Mouse (Mus musculus) limb, embryonic 13.5 days (tissue): ENCODE measurements around the gene Nosip. TPM values are rescaled to one million over a fixed set of nuclear protein-coding genes. Genes with fewer than 3 reads are reported as not detected.
"Not testable (repeated sequence)": the region's sequence is repeated elsewhere in the genome, so short reads cannot be mapped to it uniquely, and the experiment has no call there.

Experiments used
- ATAC-seq: fragments of 200-750 bp; cut with Nextera tagmentation; 2 replicates; pipeline ENCODE4 v1.8.0; 2017; ENCODE audit warnings: low read depth, moderate number of reproducible peaks, moderate TSS enrichment; ENCODE audit not compliant: low FRiP score
- H3K27ac ChIP-seq: fragments of 300-500 bp; sonication (generic); 2 replicates; pipeline ENCODE4 v1.5.1; 2015; ENCODE audit warnings: inconsistent platforms, mild to moderate bottlenecking, moderate library complexity
- H3K27me3 ChIP-seq: fragments of 300-500 bp; sonication (generic); 2 replicates; pipeline ENCODE4 v1.6.1; 2015; ENCODE audit warnings: mild to moderate bottlenecking, inconsistent platforms
- H3K36me3 ChIP-seq: fragments of 300-500 bp; sonication (generic); 2 replicates; pipeline ENCODE4 v1.6.1; 2015; ENCODE audit warnings: inconsistent platforms, mild to moderate bottlenecking, moderate library complexity
- H3K4me1 ChIP-seq: fragments of 300-500 bp; sonication (generic); 2 replicates; pipeline ENCODE4 v1.6.1; 2015; ENCODE audit warnings: inconsistent platforms
- H3K4me2 ChIP-seq: fragments of 300-500 bp; sonication (generic); replicated peaks from 2 replicates; pipeline ENCODE4 v1.6.1; 2015; ENCODE audit warnings: inconsistent platforms, mild to moderate bottlenecking, moderate library complexity
- H3K4me3 ChIP-seq: fragments of 300-500 bp; sonication (generic); 2 replicates; pipeline ENCODE4 v1.5.1; 2015; ENCODE audit warnings: moderate library complexity, mild to moderate bottlenecking, inconsistent platforms
- H3K9ac ChIP-seq: fragments of 300-500 bp; sonication (generic); 2 replicates; pipeline ENCODE4 v1.6.1; 2015; ENCODE audit warnings: mild to moderate bottlenecking, inconsistent platforms
- H3K9me3 ChIP-seq: fragments of 300-500 bp; sonication (generic); 2 replicates; pipeline ENCODE4 v1.6.1; 2016; ENCODE audit warnings: inconsistent platforms
- WGBS: fragments of 180-500 bp; shearing (Covaris S2); methylation state at CpG from one replicate; pipeline ENCODE4 v1.1.7; 2015; 5-methylcytosine and 5-hydroxymethylcytosine counted together
- polyA plus RNA-seq: library from polyadenylated mRNA; unstranded; fragments of >200 nt; fragmentation: Nextera tagmentation; extraction: Ambion mirVana; gene quantifications from 2 replicates; pipeline ENCODE4 v1.2.1, GENCODE M21; 2015

Nosip gene
- polyA plus RNA-seq, 1 experiment from 2014 or later: 71.2 TPM

DNA sequence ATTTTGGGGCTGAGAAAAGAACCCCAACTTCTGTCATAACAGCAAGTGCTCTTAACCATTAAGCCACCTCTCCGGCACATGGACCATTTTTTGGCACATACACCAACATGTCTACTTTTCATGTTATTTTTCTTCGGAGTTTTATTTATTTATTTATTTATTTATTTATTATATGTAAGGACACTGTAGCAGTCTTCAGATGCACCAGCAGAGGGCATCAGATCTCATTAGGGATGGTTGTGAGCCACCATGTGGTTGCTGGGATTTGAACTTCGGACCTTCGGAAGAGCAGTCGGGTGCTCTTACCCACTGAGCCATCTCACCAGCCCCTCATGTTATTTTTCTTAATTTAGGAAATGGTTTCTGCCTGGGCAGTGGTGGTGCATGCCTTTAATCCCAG is 38.5 kb upstream of the Nosip start:
- Histone ChIP-seq H3K4me1 (peaks cover 13% of the 10 kb centered on the region), H3K36me3 (peaks cover 23% of the 10 kb centered on the region)
- H3K4me2 ChIP-seq, H3K9me3 ChIP-seq, H3K27me3 ChIP-seq, H3K27ac ChIP-seq, H3K4me3 ChIP-seq, ATAC-seq, H3K9ac ChIP-seq: not testable (repeated sequence)
- WGBS: 85% methylated on average over 5 of the region's 5 CpGs

DNA sequence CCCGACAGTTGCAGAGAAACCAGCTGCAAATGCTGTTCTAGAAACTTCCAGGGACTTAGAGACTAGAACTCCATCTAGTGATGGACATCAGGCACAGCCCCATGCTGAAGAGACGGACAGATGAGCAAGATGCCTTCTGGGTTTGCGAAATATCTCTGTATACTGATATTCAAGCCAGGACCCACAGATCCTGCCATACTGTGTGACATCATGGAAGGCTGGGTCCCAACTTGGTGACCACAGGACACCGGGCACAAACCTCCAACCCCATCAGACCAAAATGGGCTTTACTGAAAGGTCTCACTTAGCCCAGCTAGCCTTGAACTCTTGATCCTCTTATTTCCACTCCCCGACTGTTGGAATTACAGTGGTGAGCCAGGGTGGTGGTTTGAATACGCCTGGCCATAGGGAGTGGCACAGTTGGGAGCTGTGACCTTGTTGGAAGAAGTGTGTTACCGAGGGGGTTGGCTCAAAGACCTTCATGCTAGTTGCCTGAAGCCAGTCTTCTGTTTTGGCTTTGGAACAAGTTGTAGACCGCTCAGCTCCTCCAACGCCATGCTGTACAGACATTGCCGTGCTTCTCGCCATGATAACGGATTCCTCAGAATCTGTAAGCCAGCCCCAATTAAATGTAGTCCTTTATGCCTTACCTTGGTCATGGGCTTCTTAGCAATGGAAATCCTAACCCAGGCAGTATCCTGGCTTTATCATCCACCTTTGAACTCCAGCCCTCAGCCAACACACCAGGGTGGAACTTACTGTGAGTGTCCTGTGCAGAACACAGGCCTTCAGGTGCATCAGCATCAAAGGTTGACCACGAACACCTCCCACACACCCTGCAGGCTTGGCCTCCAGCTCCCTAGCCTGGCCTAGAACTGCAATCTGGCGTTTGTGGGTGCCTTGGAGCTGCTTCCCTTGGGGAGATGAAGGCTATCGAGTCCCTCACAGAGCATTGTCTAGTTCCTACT is 37.7 kb upstream of the Nosip start:
- H3K4me3 ChIP-seq: no peak overlapping the region
- peaks cover 32% of the 10 kb centered on the region for H3K36me3 ChIP-seq
- no peak overlapping the region for H3K27ac ChIP-seq
- 88% methylated on average over 15 of the region's 15 CpGs for WGBS
- no peak overlapping the region for H3K4me2 ChIP-seq
- no peak overlapping the region for H3K9ac ChIP-seq
- no peak for ATAC-seq
- no peaks in the 10 kb centered on the region for H3K9me3 ChIP-seq
- 0 out of 2 replicates have a peak, but pooled peaks cover 6% of the 10 kb centered on the region for H3K27me3 ChIP-seq
- H3K4me1 ChIP-seq: peaks cover 5% of the 10 kb centered on the region

- peaks cover 5% of the 10 kb centered on the region for H3K4me1 ChIP-seq
- H3K9me3 ChIP-seq: no peaks in the 10 kb centered on the region
- peak overlapping the region; percentile 52; the same call in 1 of the 2 replicates for H3K27ac ChIP-seq
- no peak overlapping the region for H3K4me2 ChIP-seq
- no peak overlapping the region for H3K9ac ChIP-seq
- 74% methylated on average over 8 of the region's 8 CpGs for WGBS
- H3K36me3 ChIP-seq: peaks cover 43% of the 10 kb centered on the region
- H3K4me3 ChIP-seq: no peak overlapping the region
- 0 out of 2 replicates have a peak, but pooled peaks cover 4% of the 10 kb centered on the region for H3K27me3 ChIP-seq
- no peak for ATAC-seq
These were observed 36.5 kb upstream of the Nosip start for GRCm38 (mm10) chr7:45025601-45026220.

GRCm38 (mm10) chr7:45026256-45026655 is 36.0 kb upstream of the Nosip start:
- H3K27me3 ChIP-seq: no peaks in the 10 kb centered on the region
- H3K9me3 ChIP-seq: no peaks in the 10 kb centered on the region
- no peak overlapping the region for H3K27ac ChIP-seq
- H3K36me3 ChIP-seq: peaks cover 49% of the 10 kb centered on the region
- H3K4me1 ChIP-seq: peaks cover 5% of the 10 kb centered on the region
- no peak for ATAC-seq
- no peak overlapping the region for H3K4me2 ChIP-seq
- WGBS: 55% methylated on average over 2 of the region's 2 CpGs
- H3K4me3 ChIP-seq: no peak overlapping the region
- no peak overlapping the region for H3K9ac ChIP-seq

DNA sequence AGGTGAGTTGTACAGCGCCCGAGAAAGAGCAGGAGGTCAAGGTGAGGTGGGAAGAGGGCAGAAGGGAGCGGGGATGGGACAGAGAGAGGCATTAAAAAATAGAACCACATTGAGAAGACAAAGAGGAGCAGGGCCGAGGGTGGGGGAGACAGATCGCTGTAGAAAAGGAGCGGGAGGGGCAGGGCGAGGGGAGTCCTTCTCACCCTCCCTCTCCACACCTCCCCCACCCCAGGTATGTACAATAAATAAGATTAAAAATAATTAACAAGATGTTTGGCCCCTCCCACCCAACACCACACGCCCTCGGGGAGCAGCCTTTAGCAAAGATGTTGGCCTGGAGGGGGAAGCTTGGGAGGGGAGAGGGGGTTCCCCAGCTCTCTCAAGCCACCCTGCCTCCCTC is 34.5 kb upstream of the Nosip start:
- Histone ChIP-seq H3K9ac (no peak overlapping the region), H3K27me3 (no peaks in the 10 kb centered on the region)

DNA sequence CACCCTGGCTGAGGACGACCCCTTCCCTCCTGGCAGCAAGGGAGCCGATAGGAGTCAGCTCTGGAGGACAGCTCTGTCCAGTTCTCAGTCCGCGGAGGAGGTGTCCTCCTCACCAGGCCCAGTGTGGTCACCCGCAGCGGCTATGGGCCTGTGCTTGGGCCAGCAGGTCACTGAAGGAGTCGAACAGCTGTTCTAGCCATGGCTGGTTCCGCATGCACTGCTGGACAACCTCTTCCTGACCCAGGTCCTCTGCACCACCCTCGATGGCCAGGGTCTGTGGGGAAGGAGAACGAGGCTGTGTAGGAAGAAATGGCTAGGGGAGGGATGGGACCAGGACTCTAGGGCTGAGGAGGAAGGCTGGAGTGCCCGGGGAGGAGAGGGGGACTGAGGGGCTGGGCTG is 33.9 kb upstream of the Nosip start:
- Histone ChIP-seq H3K36me3 (peaks cover 70% of the 10 kb centered on the region), H3K9ac (no peak overlapping the region), H3K27me3 (no peaks in the 10 kb centered on the region), H3K4me1 (peaks cover 5% of the 10 kb centered on the region), H3K4me3 (no peak overlapping the region), H3K4me2 (no peak overlapping the region), H3K9me3 (no peaks in the 10 kb centered on the region), H3K27ac (no peak overlapping the region)
- no peak for ATAC-seq
- 92% methylated on average over 11 of the region's 11 CpGs for WGBS

More for the DNA sequence above, 34.5 kb upstream of the Nosip start:
- H3K4me1 ChIP-seq: peaks cover 5% of the 10 kb centered on the region
- H3K27ac ChIP-seq: no peak overlapping the region
- no peak for ATAC-seq
- no peak overlapping the region for H3K4me2 ChIP-seq
- peaks cover 64% of the 10 kb centered on the region for H3K36me3 ChIP-seq
- no peak overlapping the region for H3K4me3 ChIP-seq
- H3K9me3 ChIP-seq: no peaks in the 10 kb centered on the region
- WGBS: 99% methylated on average over 9 of the region's 9 CpGs

GRCm38 (mm10) chr7:45029995-45030394 is 32.2 kb upstream of the Nosip start:
- Histone ChIP-seq H3K9me3 (no peaks in the 10 kb centered on the region), H3K27ac (no peak overlapping the region), H3K36me3 (peaks cover 86% of the 10 kb centered on the region), H3K4me3 (no peak overlapping the region), H3K4me1 (peaks cover 5% of the 10 kb centered on the region), H3K27me3 (no peaks in the 10 kb centered on the region), H3K4me2 (no peak overlapping the region), H3K9ac (no peak overlapping the region)
- no peak for ATAC-seq
- WGBS: 89% methylated on average over 6 of the region's 6 CpGs

- Histone ChIP-seq H3K9me3 (no peaks in the 10 kb centered on the region), H3K9ac (no peak overlapping the region), H3K4me1 (peaks cover 5% of the 10 kb centered on the region), H3K27me3 (no peaks in the 10 kb centered on the region), H3K4me2 (no peak overlapping the region), H3K4me3 (no peak overlapping the region), H3K27ac (no peak overlapping the region), H3K36me3 (peaks cover 95% of the 10 kb centered on the region)
- WGBS: 94% methylated on average over 8 of the region's 8 CpGs
- ATAC-seq: no peak
These were observed 31.4 kb upstream of the Nosip start for GRCm38 (mm10) chr7:45030857-45031256.

DNA sequence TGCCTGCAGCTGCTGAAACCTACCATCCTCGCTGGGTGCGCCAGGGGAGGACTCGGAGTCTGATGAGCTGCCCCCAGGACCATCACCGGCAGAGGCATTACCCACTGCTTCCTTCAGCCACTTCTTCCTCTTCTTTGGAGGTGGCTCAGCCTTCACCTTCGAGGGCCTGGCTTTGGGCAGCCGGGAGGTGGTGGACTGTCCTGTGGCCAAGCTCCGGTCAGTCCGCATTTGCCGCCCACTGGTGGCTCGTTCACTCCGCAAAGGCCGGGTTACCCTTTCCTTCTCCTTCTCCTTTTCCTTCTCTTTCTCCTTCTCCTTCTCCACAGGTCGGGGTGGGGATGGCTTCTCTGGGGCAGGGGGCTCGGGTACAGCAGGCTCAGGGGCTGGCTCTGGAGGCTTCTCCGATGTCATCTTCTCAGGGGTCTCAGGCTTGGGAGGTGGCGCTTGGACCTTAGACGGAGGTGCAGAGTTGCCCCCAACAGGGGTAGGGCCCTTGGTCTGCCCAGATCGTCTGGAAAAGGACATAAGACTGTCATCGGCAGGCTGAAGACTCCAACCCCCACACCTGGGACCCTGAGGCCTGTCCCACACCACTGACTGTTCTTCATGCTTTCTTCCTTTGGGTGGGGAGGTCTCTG is 28.4 kb upstream of the Nosip start:
- ATAC-seq: no peak
- H3K27me3 ChIP-seq: no peaks in the 10 kb centered on the region
- no peak overlapping the region for H3K4me3 ChIP-seq
- H3K27ac ChIP-seq: no peak overlapping the region
- no peak overlapping the region for H3K4me2 ChIP-seq
- H3K9me3 ChIP-seq: no peaks in the 10 kb centered on the region
- H3K4me1 ChIP-seq: no peaks in the 10 kb centered on the region
- WGBS: 92% methylated on average over 19 of the region's 19 CpGs
- peaks cover 99% of the 10 kb centered on the region for H3K36me3 ChIP-seq
- no peak overlapping the region for H3K9ac ChIP-seq

DNA sequence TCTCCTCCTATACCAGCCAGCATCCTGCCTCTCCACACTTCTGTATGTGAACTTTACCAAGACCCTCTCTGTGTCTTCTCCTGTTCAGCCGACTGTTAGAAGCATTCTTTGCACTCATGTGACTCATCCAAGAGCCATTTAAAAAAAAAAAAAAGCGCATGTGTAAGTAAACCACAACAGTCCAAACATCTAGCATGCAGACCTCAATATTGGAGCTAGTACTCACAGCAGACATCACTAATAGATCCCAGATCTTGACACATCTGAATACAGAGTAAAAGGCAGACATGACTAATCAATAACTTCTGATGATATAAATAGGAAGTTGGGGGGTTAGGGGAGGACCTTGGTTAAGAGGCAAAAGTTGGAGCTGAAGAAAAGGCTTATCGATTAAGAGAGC is 26.6 kb upstream of the Nosip start:
- 88% methylated on average over 3 of the region's 3 CpGs for WGBS
- H3K4me3 ChIP-seq: no peak overlapping the region
- no peak for ATAC-seq
- no peak overlapping the region for H3K27ac ChIP-seq
- no peaks in the 10 kb centered on the region for H3K27me3 ChIP-seq
- peaks cover 99% of the 10 kb centered on the region for H3K36me3 ChIP-seq
- no peaks in the 10 kb centered on the region for H3K9me3 ChIP-seq
- H3K4me1 ChIP-seq: no peaks in the 10 kb centered on the region
- H3K9ac ChIP-seq: no peak overlapping the region
- H3K4me2 ChIP-seq: no peak overlapping the region

- no peak overlapping the region for H3K4me3 ChIP-seq
- no peak overlapping the region for H3K9ac ChIP-seq
- no peaks in the 10 kb centered on the region for H3K27me3 ChIP-seq
- no peak overlapping the region for H3K27ac ChIP-seq
- H3K4me1 ChIP-seq: no peaks in the 10 kb centered on the region
- no peak for ATAC-seq
- 85% methylated on average over 11 of the region's 11 CpGs for WGBS
- peaks cover 99% of the 10 kb centered on the region for H3K36me3 ChIP-seq
- H3K9me3 ChIP-seq: no peaks in the 10 kb centered on the region
- no peak overlapping the region for H3K4me2 ChIP-seq
These were observed 25.5 kb upstream of the Nosip start for GRCm38 (mm10) chr7:45036702-45037101.

GRCm38 (mm10) chr7:45037720-45038361 is 24.4 kb upstream of the Nosip start:
- no peaks in the 10 kb centered on the region for H3K4me1 ChIP-seq
- no peak overlapping the region for H3K9ac ChIP-seq
- WGBS: 69% methylated on average over 7 of the region's 7 CpGs
- no peak overlapping the region for H3K4me3 ChIP-seq
- ATAC-seq: no peak
- H3K4me2 ChIP-seq: no peak overlapping the region
- H3K36me3 ChIP-seq: peaks cover 99% of the 10 kb centered on the region
- H3K27ac ChIP-seq: no peak overlapping the region
- H3K27me3 ChIP-seq: no peaks in the 10 kb centered on the region
- no peaks in the 10 kb centered on the region for H3K9me3 ChIP-seq
